Mouse (Mus musculus): ENCODE results near the gene Tagln. TPM values are rescaled to one million over a fixed set of nuclear protein-coding genes. Genes with fewer than 3 reads are reported as not detected.
A peak's percentile ranks its signal among the peaks of the same experiment; 100 is the strongest.

Tagln gene
- polyA plus RNA-seq, 1 experiment from 2014 or later: 90.8 TPM

GRCm38 (mm10) chr9:45944506-45945400 lies 8.9 kb upstream of the Tagln start:
- Histone ChIP-seq H3K36me3 (peaks cover 63% of the 10 kb centered on the region), H3K4me2 (no peak overlapping the region), H3K4me1 (replicated peaks) (no peaks in the 10 kb centered on the region), H3K9ac (no peak overlapping the region), H3K9me3 (replicated peaks) (no peaks in the 10 kb centered on the region), H3K27ac (no peak overlapping the region), H3K27me3 (no peaks in the 10 kb centered on the region), H3K4me3 (no peak overlapping the region)
- WGBS: 86% methylated on average over 13 of the region's 13 CpGs
- no peak for ATAC-seq (replicated peaks; ENCODE audit: insufficient number of reproducible peaks, insufficient read depth, low FRiP score, low read depth)

- peaks cover 59% of the 10 kb centered on the region for H3K36me3 ChIP-seq
- no peak for ATAC-seq (replicated peaks; ENCODE audit: insufficient number of reproducible peaks, insufficient read depth, low FRiP score, low read depth)
- no peak overlapping the region for H3K4me3 ChIP-seq
- no peak overlapping the region for H3K4me2 ChIP-seq
- H3K9me3 ChIP-seq (replicated peaks): no peaks in the 10 kb centered on the region
- H3K9ac ChIP-seq: no peak overlapping the region
- no peaks in the 10 kb centered on the region for H3K4me1 ChIP-seq (replicated peaks)
- WGBS: 85% methylated on average over 8 of the region's 8 CpGs
- H3K27ac ChIP-seq: no peak overlapping the region
- no peaks in the 10 kb centered on the region for H3K27me3 ChIP-seq
Observed at GRCm38 (mm10) chr9:45943628-45944505, 8.0 kb upstream of the Tagln start.

GRCm38 (mm10) chr9:45942916-45943315 lies 7.1 kb upstream of the Tagln start:
- 88% methylated on average over 8 of the region's 8 CpGs for WGBS
- no peak for ATAC-seq (replicated peaks; ENCODE audit: insufficient number of reproducible peaks, insufficient read depth, low FRiP score, low read depth)
- no peak overlapping the region for H3K4me2 ChIP-seq
- no peaks in the 10 kb centered on the region for H3K4me1 ChIP-seq (replicated peaks)
- peaks cover 60% of the 10 kb centered on the region for H3K36me3 ChIP-seq
- H3K4me3 ChIP-seq: no peak overlapping the region
- no peak overlapping the region for H3K27ac ChIP-seq
- H3K9ac ChIP-seq: no peak overlapping the region
- no peaks in the 10 kb centered on the region for H3K27me3 ChIP-seq
- H3K9me3 ChIP-seq (replicated peaks): no peaks in the 10 kb centered on the region

GRCm38 (mm10) chr9:45942464-45942863 lies 6.6 kb upstream of the Tagln start:
- Histone ChIP-seq H3K27me3 (no peaks in the 10 kb centered on the region), H3K9ac (no peak overlapping the region), H3K36me3 (peaks cover 58% of the 10 kb centered on the region), H3K9me3 (replicated peaks) (no peaks in the 10 kb centered on the region), H3K4me1 (replicated peaks) (no peaks in the 10 kb centered on the region), H3K4me3 (no peak overlapping the region), H3K27ac (no peak overlapping the region), H3K4me2 (no peak overlapping the region)
- no peak for ATAC-seq (replicated peaks; ENCODE audit: insufficient number of reproducible peaks, insufficient read depth, low FRiP score, low read depth)
- WGBS: 91% methylated on average over 16 of the region's 16 CpGs

GRCm38 (mm10) chr9:45941329-45941888 lies 5.6 kb upstream of the Tagln start:
- 66% methylated on average over 18 of the region's 18 CpGs for WGBS
- no peak overlapping the region for H3K27ac ChIP-seq
- no peaks in the 10 kb centered on the region for H3K27me3 ChIP-seq
- H3K4me1 ChIP-seq (replicated peaks): peaks cover 7% of the 10 kb centered on the region
- H3K4me3 ChIP-seq: no peak overlapping the region
- no peak overlapping the region for H3K9ac ChIP-seq
- no peak overlapping the region for H3K4me2 ChIP-seq
- H3K36me3 ChIP-seq: peaks cover 54% of the 10 kb centered on the region
- ATAC-seq (replicated peaks; ENCODE audit: insufficient number of reproducible peaks, insufficient read depth, low FRiP score, low read depth): no peak
- H3K9me3 ChIP-seq (replicated peaks): no peaks in the 10 kb centered on the region

GRCm38 (mm10) chr9:45939794-45940193 lies 3.9 kb upstream of the Tagln start:
- Histone ChIP-seq H3K9me3 (replicated peaks) (no peaks in the 10 kb centered on the region), H3K4me2 (no peak overlapping the region), H3K9ac (no peak overlapping the region), H3K4me3 (no peak overlapping the region), H3K36me3 (peaks cover 48% of the 10 kb centered on the region), H3K27ac (no peak overlapping the region), H3K4me1 (replicated peaks) (peaks cover 16% of the 10 kb centered on the region), H3K27me3 (no peaks in the 10 kb centered on the region)
- WGBS: 93% methylated on average over 6 of the region's 6 CpGs
- no peak for ATAC-seq (replicated peaks; ENCODE audit: insufficient number of reproducible peaks, insufficient read depth, low FRiP score, low read depth)

- H3K4me1 ChIP-seq (replicated peaks): peaks cover 16% of the 10 kb centered on the region
- H3K4me2 ChIP-seq: no peak overlapping the region
- H3K9me3 ChIP-seq (replicated peaks): no peaks in the 10 kb centered on the region
- 82% methylated on average over 15 of the region's 15 CpGs for WGBS
- H3K9ac ChIP-seq: no peak overlapping the region
- no peak overlapping the region for H3K27ac ChIP-seq
- no peak for ATAC-seq (replicated peaks; ENCODE audit: insufficient number of reproducible peaks, insufficient read depth, low FRiP score, low read depth)
- peaks cover 44% of the 10 kb centered on the region for H3K36me3 ChIP-seq
- H3K27me3 ChIP-seq: no peaks in the 10 kb centered on the region
- no peak overlapping the region for H3K4me3 ChIP-seq
Observed at GRCm38 (mm10) chr9:45938952-45939637, 3.2 kb upstream of the Tagln start.

GRCm38 (mm10) chr9:45938088-45938487 lies 2.2 kb upstream of the Tagln start:
- no peak overlapping the region for H3K27ac ChIP-seq
- peaks cover 19% of the 10 kb centered on the region for H3K4me1 ChIP-seq (replicated peaks)
- no peak for ATAC-seq (replicated peaks; ENCODE audit: insufficient number of reproducible peaks, insufficient read depth, low FRiP score, low read depth)
- 82% methylated on average over 8 of the region's 8 CpGs for WGBS
- peaks cover 37% of the 10 kb centered on the region for H3K36me3 ChIP-seq
- H3K4me2 ChIP-seq: no peak overlapping the region
- no peak overlapping the region for H3K9ac ChIP-seq
- no peaks in the 10 kb centered on the region for H3K9me3 ChIP-seq (replicated peaks)
- H3K27me3 ChIP-seq: no peaks in the 10 kb centered on the region
- H3K4me3 ChIP-seq: no peak overlapping the region

- 9% methylated on average over 3 of the region's 3 CpGs for WGBS
- Histone ChIP-seq H3K27ac (peak overlapping the region; percentile 38; the same call in 1 of the 2 replicates), H3K4me3 (no peak overlapping the region), H3K27me3 (no peaks in the 10 kb centered on the region), H3K9ac (no peak overlapping the region), H3K36me3 (peaks cover 25% of the 10 kb centered on the region), H3K4me2 (no peak overlapping the region), H3K9me3 (replicated peaks) (no peaks in the 10 kb centered on the region), H3K4me1 (replicated peaks) (peaks cover 30% of the 10 kb centered on the region)
- peak; percentile 58 for ATAC-seq (replicated peaks; ENCODE audit: insufficient number of reproducible peaks, insufficient read depth, low FRiP score, low read depth)
Observed at GRCm38 (mm10) chr9:45936883-45937282, 1.0 kb upstream of the Tagln start.

- Histone ChIP-seq H3K27me3 (no peaks in the 10 kb centered on the region), H3K4me2 (peak overlapping the region; percentile 7; the same call in 1 of the 2 replicates), H3K9me3 (replicated peaks) (no peaks in the 10 kb centered on the region), H3K36me3 (peaks cover 33% of the 10 kb centered on the region), H3K27ac (peak overlapping the region; percentile 13; the same call in 1 of the 2 replicates), H3K4me1 (replicated peaks) (peaks cover 30% of the 10 kb centered on the region), H3K9ac (no peak overlapping the region), H3K4me3 (peak overlapping the region; percentile 4; the same call in 1 of the 2 replicates)
- 39% methylated on average over 11 of the region's 11 CpGs for WGBS
- no peak for ATAC-seq (replicated peaks; ENCODE audit: insufficient number of reproducible peaks, insufficient read depth, low FRiP score, low read depth)
Observed at GRCm38 (mm10) chr9:45932571-45933415, 3.1 kb downstream of the Tagln start.

Measured in heart, embryonic 15.5 days (tissue).